Comparison of ENCODE assay signal across 11 mouse cellular contexts in the genomic region with DNA sequence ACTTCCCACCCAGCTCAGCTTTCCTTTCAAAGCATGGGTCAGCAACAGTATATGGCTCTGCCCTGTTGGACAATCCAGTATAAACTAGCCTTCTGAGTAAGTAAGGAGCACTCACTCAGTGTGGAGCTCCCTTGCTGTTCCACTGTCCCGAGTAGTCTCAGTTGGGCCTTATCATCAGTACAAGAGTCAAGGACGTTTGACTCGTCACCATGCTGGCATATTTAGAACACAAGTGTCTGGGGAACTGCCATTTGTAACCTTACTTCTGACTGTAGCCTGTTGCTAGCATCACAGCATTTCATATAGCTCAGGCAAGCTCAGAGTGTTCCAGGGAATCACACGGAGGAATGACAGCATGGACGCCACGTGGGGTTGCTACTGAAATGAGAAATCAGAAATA. TPM values are rescaled to one million over a fixed set of nuclear protein-coding genes. Genes with fewer than 3 reads are reported as not detected.
DNase-seq lines count a peak whose midpoint lies in the region; ATAC-seq lines count a peak whose summit lies in the region.
"Had no signal": no experiment of that assay in that cellular context is flagged by ENCODE, and none has a peak within 500 bp of the region (broad histone marks: within the 10 kb centered on the region; RNA-seq: fewer than 3 reads in every experiment).

No protein-coding gene starts in this region.

- no peaks in the 10 kb centered on the region for H3K9me3 ChIP-seq in heart, embryonic 12.5 days (replicated peaks)
- no peaks in the 10 kb centered on the region for H3K9me3 ChIP-seq in embryonic facial prominence, embryonic 12.5 days
- H3K9me3 ChIP-seq in hindbrain, embryonic 14.5 days (ENCODE audit: control insufficient read depth, low read length), result no peaks in the 10 kb centered on the region
- H3K9me3 ChIP-seq in midbrain, embryonic 15.5 days, result no peaks in the 10 kb centered on the region

- WGBS in heart, embryonic 12.5 days, result 55% methylated on average over 6 of the region's 6 CpGs
- WGBS in embryonic facial prominence, embryonic 12.5 days, result 92% methylated on average over 6 of the region's 6 CpGs
- 76% methylated on average over 6 of the region's 6 CpGs for WGBS in hindbrain, embryonic 14.5 days
- 76% methylated on average over 6 of the region's 6 CpGs for WGBS in midbrain, embryonic 15.5 days

- no peaks in the 10 kb centered on the region for H3K27me3 ChIP-seq in heart, embryonic 12.5 days (replicated peaks)
- no peaks in the 10 kb centered on the region for H3K27me3 ChIP-seq in embryonic facial prominence, embryonic 12.5 days
- no peaks in the 10 kb centered on the region for H3K27me3 ChIP-seq in hindbrain, embryonic 14.5 days (ENCODE audit: control insufficient read depth, insufficient read depth, low read length)
- H3K27me3 ChIP-seq in midbrain, embryonic 15.5 days (replicated peaks), result no peaks in the 10 kb centered on the region

- H3K27ac ChIP-seq in heart, embryonic 12.5 days (ENCODE audit: poor library complexity, severe bottlenecking), result no peak overlapping the region
- H3K27ac ChIP-seq in embryonic facial prominence, embryonic 12.5 days, result no peak overlapping the region
- H3K27ac ChIP-seq in hindbrain, embryonic 14.5 days, result no peak overlapping the region
- no peak overlapping the region for H3K27ac ChIP-seq in midbrain, embryonic 15.5 days

- no peak for DNase-seq in heart, postnatal 4 days
- no peak for DNase-seq in hindbrain, embryonic 14.5 days (ENCODE audit: low spot score)
- no peak for DNase-seq in layer of hippocampus, postnatal 36 days
- DNase-seq in testis, postnatal 10 days (ENCODE audit: low spot score), result no peak
- DNase-seq: kidney, adult 18-20 months; lung, postnatal 36 days; thymus, adult 18-20 months had no signal

- no peak overlapping the region for H3K9ac ChIP-seq in heart, embryonic 12.5 days
- H3K9ac ChIP-seq in embryonic facial prominence, embryonic 12.5 days, result no peak overlapping the region
- peak overlapping the region; percentile 11; the same call in 1 of the 2 replicates for H3K9ac ChIP-seq in hindbrain, embryonic 14.5 days
- no peak overlapping the region for H3K9ac ChIP-seq in midbrain, embryonic 15.5 days

- H3K4me3 ChIP-seq in heart, embryonic 12.5 days, result no peak overlapping the region
- peak overlapping the region; percentile 19 for H3K4me3 ChIP-seq in embryonic facial prominence, embryonic 12.5 days
- H3K4me3 ChIP-seq in hindbrain, embryonic 14.5 days (replicated peaks; ENCODE audit: low read length), result peak overlapping the region; percentile 63
- peak overlapping the region; percentile 16 for H3K4me3 ChIP-seq in midbrain, embryonic 15.5 days

- peaks cover 23% of the 10 kb centered on the region for H3K4me1 ChIP-seq in heart, embryonic 12.5 days (replicated peaks)
- H3K4me1 ChIP-seq in embryonic facial prominence, embryonic 12.5 days, result peaks cover 22% of the 10 kb centered on the region
- peaks cover 35% of the 10 kb centered on the region for H3K4me1 ChIP-seq in hindbrain, embryonic 14.5 days (replicated peaks; ENCODE audit: control insufficient read depth, insufficient read depth, low read length)
- peaks cover 28% of the 10 kb centered on the region for H3K4me1 ChIP-seq in midbrain, embryonic 15.5 days

- no peak for ATAC-seq in heart, embryonic 12.5 days (ENCODE audit: insufficient number of reproducible peaks, low FRiP score)
- no peak for ATAC-seq in embryonic facial prominence, embryonic 12.5 days (ENCODE audit: insufficient number of reproducible peaks, insufficient read depth, low FRiP score, low TSS enrichment)
- no peak for ATAC-seq in hindbrain, embryonic 14.5 days (ENCODE audit: low FRiP score)
- ATAC-seq in midbrain, embryonic 15.5 days (replicated peaks), result no peak
- ATAC-seq in monocyte, adult 5-6 weeks (replicated peaks; ENCODE audit: insufficient number of reproducible peaks, low FRiP score, low TSS enrichment, poor library complexity, severe bottlenecking), result no peak

- H3K4me2 ChIP-seq in heart, embryonic 12.5 days, result peak overlapping the region; percentile 10
- H3K4me2 ChIP-seq in embryonic facial prominence, embryonic 12.5 days (replicated peaks), result peak overlapping the region; percentile 39
- peak overlapping the region; percentile 70 for H3K4me2 ChIP-seq in hindbrain, embryonic 14.5 days (replicated peaks)
- peak overlapping the region; percentile 33 for H3K4me2 ChIP-seq in midbrain, embryonic 15.5 days

- peaks cover 13% of the 10 kb centered on the region; the same call in 1 of the 2 replicates for H3K36me3 ChIP-seq in heart, embryonic 12.5 days
- H3K36me3 ChIP-seq in embryonic facial prominence, embryonic 12.5 days, result peaks cover 22% of the 10 kb centered on the region
- peaks cover 11% of the 10 kb centered on the region; the same call in 1 of the 2 replicates for H3K36me3 ChIP-seq in hindbrain, embryonic 14.5 days (replicated peaks; ENCODE audit: control insufficient read depth, insufficient read depth)
- H3K36me3 ChIP-seq in midbrain, embryonic 15.5 days (replicated peaks), result no peaks in the 10 kb centered on the region

RNA-seq across cellular contexts. Expression of a gene that starts 3.1 kb away (rescaled TPM):
- polyA plus RNA-seq in heart, embryonic 12.5 days (2016; fragmentation: Nextera tagmentation; extraction: Ambion mirVana), result 282 and 283 TPM in 2 replicates
- 100 to 1,000 TPM; 104 to 106 TPM for total RNA-seq in heart, postnatal 4 days (2021)
- polyA plus RNA-seq in embryonic facial prominence, embryonic 12.5 days (2016; fragmentation: Nextera tagmentation; extraction: Ambion mirVana), result 678 and 730 TPM in 2 replicates
- 732 and 771 TPM in 2 replicates for polyA plus RNA-seq in hindbrain, embryonic 14.5 days (2014; fragmentation: Nextera tagmentation; extraction: Ambion mirVana)
- polyA plus RNA-seq in midbrain, embryonic 15.5 days (2015; fragmentation: Nextera tagmentation; extraction: Ambion mirVana), result 580 and 678 TPM in 2 replicates
- total RNA-seq in layer of hippocampus, postnatal 36 days (2021), result 100 to 1,000 TPM; 234 TPM
- total RNA-seq in monocyte, adult 5-6 weeks (2017), result not detected in 3 replicates

Comparison
In these comparisons a context has a peak if more than half of its experiments do, and no peak if none do; other contexts are left out.
1. H3K4me2 ChIP-seq: peak in every context shown above with its lines; median percentile 70 in hindbrain, embryonic 14.5 days; 39 in embryonic facial prominence, embryonic 12.5 days; 33 in midbrain, embryonic 15.5 days; 10 in heart, embryonic 12.5 days.